Mouse (Mus musculus): ENCODE data around the gene Spn. TPM values are rescaled to one million over a fixed set of nuclear protein-coding genes. Genes with fewer than 3 reads are reported as not detected.
"Not testable (repeated sequence)": the region's sequence is repeated elsewhere in the genome, so short reads cannot be mapped to it uniquely, and the experiment has no call there.

Spn gene
- total and polyA plus RNA-seq, 2 experiments from 2014 or later = 0.10 to 0.19 TPM

- no peak for ATAC-seq (ENCODE audit: insufficient read depth, low read depth)
- no peak overlapping the region for H3K9ac ChIP-seq (replicated peaks; ENCODE audit: low read depth, low read length)
Measured at GRCm38 (mm10) chr7:127183345-127183744, 45.7 kb upstream of the Spn start.

DNA sequence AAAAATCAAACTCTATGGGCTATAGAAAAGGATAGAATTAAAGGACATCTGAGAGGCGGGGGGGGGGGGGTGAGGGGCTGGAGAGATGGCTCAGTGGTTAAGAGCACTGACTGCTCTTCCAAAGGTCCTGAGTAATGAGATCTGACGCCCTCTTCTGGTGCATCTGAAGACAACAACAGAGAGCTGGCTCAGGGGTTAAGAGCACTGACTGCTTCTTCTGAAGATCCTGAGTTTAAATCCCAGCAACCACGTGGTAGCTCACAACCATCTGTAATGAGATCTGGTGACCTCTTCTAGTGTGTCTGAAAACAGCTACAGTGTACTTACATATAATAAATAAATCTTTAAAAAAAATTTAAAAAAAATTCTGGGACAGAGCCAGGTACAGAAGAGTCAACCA is 44.1 kb upstream of the Spn start:
- DNase-seq (ENCODE audit: low spot score); H3K36me3 ChIP-seq (replicated peaks; ENCODE audit: control insufficient read depth, insufficient read depth, low read length); ATAC-seq (ENCODE audit: insufficient read depth, low read depth); H3K27me3 ChIP-seq (ENCODE audit: control insufficient read depth, insufficient read depth, low read length); H3K27ac ChIP-seq (ENCODE audit: low read depth); H3K9ac ChIP-seq (replicated peaks; ENCODE audit: low read depth, low read length); H3K9me3 ChIP-seq (replicated peaks; ENCODE audit: control insufficient read depth, low read length); H3K4me3 ChIP-seq (ENCODE audit: low read depth, low read length); H3K4me1 ChIP-seq (ENCODE audit: control insufficient read depth, insufficient read depth); H3K4me2 ChIP-seq (ENCODE audit: low read depth, low read length): not testable (repeated sequence)
- WGBS = 28% methylated on average over 3 of the region's 3 CpGs

More at GRCm38 (mm10) chr7:127183345-127183744, 45.7 kb upstream of the Spn start:
- TF ChIP-seq CTCF (IDR thresholded peaks at IDR 0.05; ENCODE audit: low read depth) (no peak), EP300 (IDR thresholded peaks at IDR 0.05; ENCODE audit: low read depth) (no peak)
- Histone ChIP-seq H3K9me3 (replicated peaks; ENCODE audit: control insufficient read depth, low read length) (no peaks in the 10 kb centered on the region), H3K36me3 (replicated peaks; ENCODE audit: control insufficient read depth, insufficient read depth, low read length) (no peaks in the 10 kb centered on the region), H3K27me3 (ENCODE audit: control insufficient read depth, insufficient read depth, low read length) (no peaks in the 10 kb centered on the region), H3K27ac (ENCODE audit: low read depth) (no peak overlapping the region), H3K4me1 (ENCODE audit: control insufficient read depth, insufficient read depth) (no peaks in the 10 kb centered on the region), H3K4me2 (ENCODE audit: low read depth, low read length) (no peak overlapping the region), H3K4me3 (ENCODE audit: low read depth, low read length) (no peak overlapping the region)
- 62% methylated on average over 8 of the region's 8 CpGs for WGBS
- DNase-seq (ENCODE audit: low spot score) = no peak

GRCm38 (mm10) chr7:127180783-127181182 is 43.2 kb upstream of the Spn start:
- no peak for DNase-seq (ENCODE audit: low spot score)
- TF ChIP-seq EP300 (IDR thresholded peaks at IDR 0.05; ENCODE audit: low read depth) = no peak
- TF ChIP-seq CTCF (IDR thresholded peaks at IDR 0.05; ENCODE audit: low read depth) = no peak
- Histone ChIP-seq H3K36me3 (replicated peaks; ENCODE audit: control insufficient read depth, insufficient read depth, low read length) (no peaks in the 10 kb centered on the region), H3K27ac (ENCODE audit: low read depth) (no peak overlapping the region), H3K4me3 (ENCODE audit: low read depth, low read length) (no peak overlapping the region), H3K9me3 (replicated peaks; ENCODE audit: control insufficient read depth, low read length) (no peaks in the 10 kb centered on the region), H3K4me2 (ENCODE audit: low read depth, low read length) (no peak overlapping the region), H3K9ac (replicated peaks; ENCODE audit: low read depth, low read length) (no peak overlapping the region), H3K27me3 (ENCODE audit: control insufficient read depth, insufficient read depth, low read length) (no peaks in the 10 kb centered on the region), H3K4me1 (ENCODE audit: control insufficient read depth, insufficient read depth) (no peaks in the 10 kb centered on the region)
- 46% methylated on average over 2 of the region's 2 CpGs for WGBS
- no peak for ATAC-seq (ENCODE audit: insufficient read depth, low read depth)

DNA sequence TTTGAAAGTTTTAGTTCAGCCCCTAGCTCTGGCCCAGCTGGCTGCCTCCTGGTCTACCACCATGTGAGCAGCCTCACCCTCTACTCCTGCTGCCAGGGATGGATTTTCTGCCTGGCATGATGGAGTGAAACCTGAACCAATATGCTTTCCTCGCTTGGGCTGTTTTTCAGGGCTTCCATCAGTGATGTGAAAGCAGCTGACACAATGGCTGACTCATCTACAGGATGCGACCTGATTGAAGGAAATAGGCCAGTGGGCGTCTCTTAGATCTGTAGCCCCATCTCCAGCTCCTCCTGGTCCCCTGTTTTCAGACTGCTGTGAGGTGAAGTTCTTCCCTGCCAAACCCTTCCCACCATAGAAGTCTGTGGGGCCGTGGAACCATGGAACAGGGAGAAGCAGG is 39.3 kb upstream of the Spn start:
- Histone ChIP-seq H3K4me1 (ENCODE audit: control insufficient read depth, insufficient read depth) (no peaks in the 10 kb centered on the region), H3K4me3 (ENCODE audit: low read depth, low read length) (no peak overlapping the region), H3K27ac (ENCODE audit: low read depth) (no peak overlapping the region), H3K27me3 (ENCODE audit: control insufficient read depth, insufficient read depth, low read length) (no peaks in the 10 kb centered on the region), H3K9me3 (replicated peaks; ENCODE audit: control insufficient read depth, low read length) (0 out of 2 replicates have a peak, but pooled peaks cover 4% of the 10 kb centered on the region), H3K36me3 (replicated peaks; ENCODE audit: control insufficient read depth, insufficient read depth, low read length) (no peaks in the 10 kb centered on the region), H3K4me2 (ENCODE audit: low read depth, low read length) (no peak overlapping the region), H3K9ac (replicated peaks; ENCODE audit: low read depth, low read length) (no peak overlapping the region)
- 55% methylated on average over 4 of the region's 4 CpGs for WGBS
- DNase-seq (ENCODE audit: low spot score) (no peak), ATAC-seq (ENCODE audit: insufficient read depth, low read depth) (no peak)
- TF ChIP-seq CTCF (IDR thresholded peaks at IDR 0.05; ENCODE audit: low read depth) (no peak), EP300 (IDR thresholded peaks at IDR 0.05; ENCODE audit: low read depth) (no peak)

DNA sequence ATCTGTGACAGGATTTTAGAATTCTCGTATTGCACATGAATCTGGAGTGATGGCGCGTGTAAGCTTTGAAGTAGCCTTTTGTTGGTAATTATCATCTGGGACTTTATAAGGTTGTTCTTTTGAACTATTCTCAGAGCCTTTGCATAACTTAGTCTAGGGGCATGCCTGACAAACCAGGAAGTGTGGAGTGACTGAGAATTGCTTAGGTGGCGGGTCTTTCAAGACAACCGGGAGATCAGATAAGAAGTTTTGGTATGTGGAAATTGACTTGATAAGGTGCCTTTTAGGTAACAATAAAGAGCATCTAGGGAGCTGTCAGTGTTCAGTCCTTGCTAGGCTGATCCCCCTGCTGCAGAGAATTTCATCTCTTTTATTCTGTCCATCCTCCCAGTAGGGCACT is 28.9 kb upstream of the Spn start:
- WGBS = 75% methylated on average over 5 of the region's 5 CpGs
- H3K9me3 ChIP-seq (replicated peaks; ENCODE audit: control insufficient read depth, low read length) = no peaks in the 10 kb centered on the region
- H3K4me1 ChIP-seq (ENCODE audit: control insufficient read depth, insufficient read depth) = no peaks in the 10 kb centered on the region
- no peak overlapping the region for H3K9ac ChIP-seq (replicated peaks; ENCODE audit: low read depth, low read length)
- H3K27ac ChIP-seq (ENCODE audit: low read depth) = no peak overlapping the region
- no peak overlapping the region for H3K4me3 ChIP-seq (ENCODE audit: low read depth, low read length)
- DNase-seq (ENCODE audit: low spot score) (no peak), ATAC-seq (ENCODE audit: insufficient read depth, low read depth) (no peak)
- TF ChIP-seq CTCF (IDR thresholded peaks at IDR 0.05; ENCODE audit: low read depth) (no peak), EP300 (IDR thresholded peaks at IDR 0.05; ENCODE audit: low read depth) (no peak)
- H3K4me2 ChIP-seq (ENCODE audit: low read depth, low read length) = no peak overlapping the region
- H3K36me3 ChIP-seq (replicated peaks; ENCODE audit: control insufficient read depth, insufficient read depth, low read length) = no peaks in the 10 kb centered on the region
- H3K27me3 ChIP-seq (ENCODE audit: control insufficient read depth, insufficient read depth, low read length) = no peaks in the 10 kb centered on the region

DNA sequence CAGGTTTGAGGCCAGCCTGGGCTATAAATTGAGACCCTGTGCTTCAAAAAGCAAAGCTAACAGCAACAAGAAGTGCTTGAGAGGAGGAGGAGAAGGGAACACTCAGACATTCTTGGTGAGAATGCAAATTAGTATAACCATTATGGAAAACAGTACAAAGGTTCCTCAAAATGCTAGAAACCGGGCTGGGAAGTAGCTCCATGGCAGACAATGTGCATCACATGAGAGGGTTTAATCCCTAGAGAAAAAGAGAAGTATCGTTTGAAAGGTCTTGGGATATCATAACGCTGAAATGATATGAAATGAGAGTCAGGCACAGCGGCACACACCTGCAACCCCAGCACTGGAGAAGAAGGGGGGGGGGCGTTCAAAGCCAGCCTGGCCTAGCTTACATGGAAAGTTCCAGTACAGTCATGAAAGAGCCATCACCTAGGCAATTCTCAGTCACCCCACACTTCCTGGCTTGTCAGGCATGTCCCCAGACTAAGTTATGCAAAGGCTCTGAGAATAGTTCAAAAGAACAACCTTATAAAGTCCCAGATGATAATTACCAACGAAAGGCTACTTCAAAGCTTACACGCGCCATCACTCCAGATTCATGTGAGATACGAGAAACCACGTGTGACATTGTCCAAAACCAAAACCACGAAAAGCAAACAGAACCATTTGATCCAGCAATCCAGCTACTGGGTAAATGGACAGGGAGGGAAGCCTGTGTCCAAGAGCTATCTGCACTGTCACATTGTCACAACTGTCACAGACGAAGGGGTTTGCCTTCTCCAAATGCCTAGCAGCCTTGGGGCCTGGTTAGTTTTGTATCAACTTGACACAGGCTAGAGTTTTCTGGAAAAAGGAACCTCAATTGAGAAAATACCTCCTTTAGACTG is 28.2 kb upstream of the Spn start:
- Histone ChIP-seq H3K4me2 (ENCODE audit: low read depth, low read length) (no peak overlapping the region), H3K27ac (ENCODE audit: low read depth) (no peak overlapping the region), H3K4me3 (ENCODE audit: low read depth, low read length) (no peak overlapping the region), H3K27me3 (ENCODE audit: control insufficient read depth, insufficient read depth, low read length) (no peaks in the 10 kb centered on the region), H3K36me3 (replicated peaks; ENCODE audit: control insufficient read depth, insufficient read depth, low read length) (no peaks in the 10 kb centered on the region), H3K9ac (replicated peaks; ENCODE audit: low read depth, low read length) (no peak overlapping the region), H3K9me3 (replicated peaks; ENCODE audit: control insufficient read depth, low read length) (no peaks in the 10 kb centered on the region), H3K4me1 (ENCODE audit: control insufficient read depth, insufficient read depth) (no peaks in the 10 kb centered on the region)
- DNase-seq (ENCODE audit: low spot score) (no peak), ATAC-seq (ENCODE audit: insufficient read depth, low read depth) (no peak)
- TF ChIP-seq CTCF (IDR thresholded peaks at IDR 0.05; ENCODE audit: low read depth) (no peak), EP300 (IDR thresholded peaks at IDR 0.05; ENCODE audit: low read depth) (no peak)
- 80% methylated on average over 12 of the region's 12 CpGs for WGBS

Measured in heart, postnatal 0 days (tissue).